Mouse (Mus musculus): ENCODE data around the gene Pdgfc. TPM values are rescaled to one million over a fixed set of nuclear protein-coding genes. Genes with fewer than 3 reads are reported as not detected.

Pdgfc gene
- total RNA-seq, 2 experiments from 2014 or later: not detected

DNA sequence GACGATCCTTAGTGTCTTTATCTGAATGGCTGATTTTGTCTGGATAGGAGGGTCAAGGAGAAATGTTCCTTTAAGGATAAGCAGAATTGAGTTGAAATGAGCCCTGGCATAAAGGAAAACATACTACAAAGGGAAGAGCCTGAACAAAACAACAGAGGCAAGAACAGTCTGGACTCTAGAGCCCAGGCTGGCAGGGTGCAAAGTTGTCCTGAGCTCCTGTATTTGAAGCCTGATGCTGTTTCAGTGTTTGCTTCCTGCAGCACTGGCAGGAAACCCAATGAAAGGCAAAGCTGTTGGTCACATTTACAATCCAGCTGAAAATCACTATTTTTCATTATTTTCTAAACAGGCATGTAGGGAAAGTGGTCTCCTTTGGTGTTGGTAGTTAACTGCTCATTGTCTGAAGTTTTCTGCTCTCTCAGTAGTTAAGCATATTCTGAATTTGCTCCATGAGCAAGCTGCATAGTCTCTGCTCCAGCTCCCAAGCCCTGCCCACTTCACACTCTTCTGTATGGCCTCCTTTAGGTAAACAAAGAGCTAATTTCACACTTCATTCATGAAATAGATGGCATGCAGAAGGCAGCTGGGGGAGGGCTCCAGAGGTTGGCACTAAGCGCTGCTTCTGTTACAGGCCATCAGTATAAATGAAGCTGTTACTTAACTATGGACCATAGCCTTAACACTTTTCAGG, 8.6 kb downstream of the Pdgfc start:
- no peak for ATAC-seq (replicated peaks; ENCODE audit: low FRiP score, low TSS enrichment, poor library complexity, severe bottlenecking)

DNA sequence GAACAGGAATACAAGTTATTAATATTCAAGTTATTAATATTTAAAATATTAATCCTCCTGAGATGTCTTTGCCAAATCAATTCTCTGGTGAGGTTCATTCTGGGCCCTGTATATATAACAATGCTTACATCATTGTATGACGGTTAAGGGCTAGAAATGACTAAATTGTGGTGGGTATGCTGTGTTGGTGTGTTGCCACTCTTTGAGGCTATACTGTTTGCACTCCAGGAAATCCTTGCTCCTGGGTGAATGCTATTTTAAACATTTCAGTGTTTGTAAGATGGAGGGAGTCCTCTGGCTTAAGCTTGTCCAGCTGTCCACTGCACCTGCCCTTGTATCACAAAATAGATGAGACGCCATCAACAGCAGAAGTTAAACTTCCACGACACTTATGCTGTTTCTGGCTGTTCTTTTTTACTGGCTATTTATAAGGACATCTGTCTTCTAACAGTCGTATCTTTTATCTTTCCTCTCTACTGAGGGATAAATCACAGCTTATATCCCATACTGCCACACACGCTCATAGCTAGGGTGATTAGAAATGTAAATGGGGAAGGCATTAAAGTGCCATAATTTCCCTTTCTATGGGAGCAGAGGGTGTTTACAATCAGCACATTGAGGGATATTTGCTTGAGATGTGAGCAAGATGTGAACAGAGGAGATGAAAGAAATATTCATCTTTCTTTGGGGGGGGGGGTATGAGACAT, 9.3 kb downstream of the Pdgfc start:
- no peak for ATAC-seq (replicated peaks; ENCODE audit: low FRiP score, low TSS enrichment, poor library complexity, severe bottlenecking)

DNA sequence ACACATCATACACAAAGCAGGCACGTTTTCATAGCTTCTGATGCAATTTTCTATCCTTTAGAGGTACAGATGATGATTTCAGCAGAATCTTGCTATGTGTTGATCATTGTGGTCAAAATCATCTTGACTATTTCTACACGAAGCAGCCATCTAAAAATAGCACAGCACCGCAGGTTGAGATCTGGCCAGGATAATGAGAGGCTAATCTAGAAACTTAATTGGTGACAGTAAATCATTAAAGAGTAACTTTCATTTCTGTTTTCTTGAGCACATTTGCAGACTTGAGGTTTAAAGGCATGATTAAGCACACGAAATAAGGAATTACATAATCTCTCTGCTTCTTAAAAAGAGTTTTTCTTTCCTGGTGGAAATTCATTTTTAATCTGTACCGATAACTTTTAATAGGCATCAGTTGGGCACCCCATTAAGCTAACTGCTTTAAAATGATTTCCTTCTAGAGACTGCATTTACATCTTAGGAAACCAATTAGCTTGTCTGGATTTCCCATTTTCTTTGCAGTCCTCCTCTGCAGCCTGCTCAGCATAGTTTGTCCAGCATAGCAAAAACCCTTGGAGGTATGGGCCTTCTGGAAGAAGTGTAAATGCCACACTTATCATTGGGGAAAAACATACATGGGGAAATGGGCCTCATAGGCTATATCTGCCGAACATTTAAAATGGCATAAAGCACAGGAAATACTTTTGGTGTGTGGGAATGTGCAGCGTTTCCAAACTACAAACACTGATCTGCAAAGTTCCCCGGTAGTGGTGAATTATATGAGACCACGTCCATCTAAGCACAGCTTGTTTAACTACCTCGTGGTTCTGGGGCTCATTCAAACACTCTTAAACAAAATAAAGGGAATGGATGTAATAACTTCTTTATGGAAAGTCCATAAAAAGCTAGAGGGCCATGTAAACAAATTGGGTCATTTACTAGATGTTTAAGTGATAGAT, 10.7 kb downstream of the Pdgfc start:
- no peak for ATAC-seq (replicated peaks; ENCODE audit: low FRiP score, low TSS enrichment, poor library complexity, severe bottlenecking)

DNA sequence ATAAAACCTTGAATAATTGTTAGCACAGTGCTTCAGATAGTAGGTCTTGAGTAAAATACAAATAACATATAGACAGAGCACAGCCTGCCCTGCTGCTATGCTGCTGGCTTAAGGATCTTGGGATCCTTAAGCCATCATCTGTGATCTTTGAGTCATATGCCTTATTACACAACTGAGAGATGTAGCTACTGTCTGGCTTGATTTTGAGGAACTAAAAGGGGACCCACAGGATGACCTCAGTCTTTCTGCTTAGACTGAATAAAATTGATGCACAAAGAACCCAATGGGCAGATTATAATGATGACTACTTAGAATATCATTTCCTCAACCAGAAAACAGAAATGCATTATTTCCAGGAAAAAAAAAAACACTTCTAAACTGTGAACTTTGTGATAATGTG, 15.3 kb downstream of the Pdgfc start:
- ATAC-seq (replicated peaks; ENCODE audit: low FRiP score, low TSS enrichment, poor library complexity, severe bottlenecking): no peak

DNA sequence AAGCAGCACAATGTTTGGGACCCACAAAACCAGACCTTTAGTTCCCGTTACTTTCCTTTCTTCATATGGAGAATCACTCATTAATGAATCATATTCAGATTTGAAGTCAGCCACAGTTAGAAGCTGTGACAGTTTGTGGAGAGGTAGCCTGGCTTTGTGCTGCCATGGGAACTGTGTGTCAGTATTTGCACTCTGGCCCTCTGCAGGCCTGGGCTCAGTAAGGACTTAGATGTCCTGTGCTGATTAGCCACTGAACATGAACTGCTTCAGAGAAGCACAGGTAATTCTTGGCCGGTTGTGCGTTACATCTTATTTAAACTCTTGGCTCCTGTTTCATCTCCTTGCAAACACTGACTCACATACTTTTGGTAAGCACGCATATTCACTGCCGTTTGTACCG, 16.2 kb downstream of the Pdgfc start:
- ATAC-seq (replicated peaks; ENCODE audit: low FRiP score, low TSS enrichment, poor library complexity, severe bottlenecking): no peak

DNA sequence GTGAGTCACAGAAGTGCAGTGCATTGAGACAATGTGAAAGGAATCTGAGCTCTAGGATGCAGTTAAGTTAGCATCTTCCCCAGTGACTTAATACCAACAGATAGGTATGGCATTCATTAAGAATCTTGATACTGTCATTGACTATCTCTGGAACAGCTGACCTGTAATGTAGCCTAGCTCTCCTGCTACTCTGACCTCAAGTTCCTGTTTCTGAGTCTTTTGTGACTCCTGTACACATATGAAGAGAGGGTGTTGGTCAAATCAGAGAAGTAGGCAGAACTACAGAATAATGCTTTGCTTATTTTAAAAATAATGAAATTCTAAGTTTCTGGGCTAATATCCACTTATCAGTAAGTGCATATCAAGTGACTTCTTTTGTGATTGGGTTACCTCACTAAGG, 17.9 kb downstream of the Pdgfc start:
- ATAC-seq (replicated peaks; ENCODE audit: low FRiP score, low TSS enrichment, poor library complexity, severe bottlenecking): no peak

DNA sequence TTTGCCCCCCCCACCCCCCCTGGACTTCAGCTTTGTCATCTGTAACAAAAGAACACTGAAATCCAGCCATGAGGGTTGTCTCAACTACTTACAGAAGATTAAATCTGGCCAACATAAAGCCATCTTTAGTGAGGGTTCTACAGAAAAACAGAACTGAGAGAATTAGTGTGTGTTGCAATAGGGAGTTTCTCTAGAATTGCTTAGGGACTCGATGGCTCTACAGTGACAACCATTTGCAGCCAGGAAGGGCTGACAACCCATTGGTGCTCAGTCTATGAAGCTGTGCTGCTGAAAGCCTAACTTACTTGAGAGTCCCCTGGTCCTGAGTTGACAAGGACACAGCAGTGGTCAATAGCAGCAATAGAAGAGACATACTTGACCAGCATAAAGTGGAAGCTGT, 21.5 kb downstream of the Pdgfc start:
- no peak for ATAC-seq (replicated peaks; ENCODE audit: low FRiP score, low TSS enrichment, poor library complexity, severe bottlenecking)

DNA sequence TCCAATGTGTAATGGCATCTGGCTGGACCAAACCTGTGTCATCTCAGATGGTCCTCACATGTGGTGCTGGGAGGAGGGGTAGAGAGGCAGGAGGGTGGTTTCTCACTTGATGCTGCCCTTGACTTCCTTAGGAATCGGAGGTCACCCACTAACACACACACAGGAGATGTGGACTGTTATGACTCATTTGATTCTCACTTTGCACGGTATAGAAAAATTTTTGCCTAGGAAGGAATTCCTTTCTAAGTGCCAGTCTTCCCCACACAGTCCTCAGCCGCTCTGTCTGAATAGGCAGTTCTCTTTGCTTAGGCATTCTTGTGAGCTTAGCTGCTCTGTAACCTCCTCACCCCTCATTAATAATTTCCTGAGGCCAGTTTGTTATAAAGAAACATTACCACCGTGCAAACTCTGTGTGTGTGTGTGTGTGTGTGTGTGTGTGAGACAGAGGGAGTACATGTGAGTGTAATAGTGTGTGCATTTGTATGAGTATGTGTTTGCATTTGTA, 22.4 kb downstream of the Pdgfc start:
- no peak for ATAC-seq (replicated peaks; ENCODE audit: low FRiP score, low TSS enrichment, poor library complexity, severe bottlenecking)

DNA sequence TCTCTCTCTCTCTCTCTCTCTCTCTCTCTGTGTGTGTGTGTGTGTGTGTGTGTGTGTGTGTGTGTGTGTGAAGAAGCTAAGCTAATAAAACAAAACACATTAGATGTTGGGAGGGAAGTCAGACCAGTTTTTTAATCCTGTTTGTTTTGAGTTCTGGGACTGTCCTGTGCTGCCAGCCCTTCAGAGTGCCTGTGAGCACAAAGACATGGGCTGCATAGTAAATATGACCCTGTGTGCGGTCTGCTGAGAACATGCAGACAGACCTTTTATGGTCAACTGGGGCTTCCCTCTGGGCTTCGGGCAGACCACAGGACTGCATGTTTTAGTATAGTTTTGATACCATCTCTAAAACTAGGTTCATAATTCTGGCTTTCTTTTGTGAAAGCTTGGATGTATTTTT, 32.3 kb downstream of the Pdgfc start:
- no peak for ATAC-seq (replicated peaks; ENCODE audit: low FRiP score, low TSS enrichment, poor library complexity, severe bottlenecking)

DNA sequence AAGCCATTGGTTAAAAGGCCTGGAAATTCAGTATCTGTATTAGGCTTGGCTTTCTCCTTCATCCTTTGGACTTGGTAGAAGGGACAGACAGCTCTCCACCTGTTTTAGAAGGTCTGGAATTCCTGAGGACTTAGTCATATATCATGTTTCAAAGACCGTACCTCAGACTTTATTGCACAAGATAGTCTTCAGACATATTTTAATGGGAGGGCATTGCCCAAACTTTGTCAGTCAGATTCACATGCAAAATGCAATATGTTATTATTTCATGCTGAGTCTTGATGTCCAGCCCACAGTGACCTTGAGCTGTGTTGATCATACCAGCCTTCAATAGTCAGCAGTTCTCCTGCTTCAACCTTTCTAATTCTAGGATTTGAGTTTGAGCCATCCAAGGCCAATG, 64.9 kb downstream of the Pdgfc start:
- no peak for ATAC-seq (replicated peaks; ENCODE audit: low FRiP score, low TSS enrichment, poor library complexity, severe bottlenecking)

DNA sequence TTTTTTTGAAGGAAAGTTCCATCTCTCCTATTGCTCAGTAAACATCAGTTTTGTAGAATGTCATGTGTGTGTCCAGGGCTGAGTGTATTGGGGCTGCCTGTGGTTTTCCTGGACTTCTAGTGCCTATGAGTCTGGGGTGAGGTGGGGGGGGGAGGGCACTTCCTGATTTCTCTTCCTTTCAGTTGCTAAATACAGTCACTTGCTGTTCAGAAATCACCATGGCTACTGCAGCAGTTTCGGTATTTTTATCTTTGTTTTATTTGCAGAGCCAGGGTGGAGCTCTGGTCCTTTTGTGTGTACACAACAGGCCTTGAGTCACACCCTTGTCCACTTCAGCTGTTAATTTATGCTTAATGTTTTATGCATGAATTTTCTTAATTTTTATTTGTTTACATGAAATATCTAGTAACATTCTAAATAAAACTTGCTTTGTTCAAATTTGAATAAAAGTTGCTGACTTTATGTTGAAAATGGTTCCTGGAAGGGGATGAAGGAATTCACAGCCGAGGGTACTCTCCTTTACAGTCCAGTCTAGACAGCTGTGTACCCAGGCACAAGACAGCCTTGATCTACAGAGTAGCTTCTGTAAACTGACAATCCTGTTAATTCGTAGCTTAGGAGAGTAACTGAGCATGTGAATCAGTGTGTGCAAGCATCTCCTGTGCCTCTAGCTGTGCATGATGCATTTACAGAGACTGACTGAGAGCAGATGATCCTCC, 66.1 kb downstream of the Pdgfc start:
- no peak for ATAC-seq (replicated peaks; ENCODE audit: low FRiP score, low TSS enrichment, poor library complexity, severe bottlenecking)

DNA sequence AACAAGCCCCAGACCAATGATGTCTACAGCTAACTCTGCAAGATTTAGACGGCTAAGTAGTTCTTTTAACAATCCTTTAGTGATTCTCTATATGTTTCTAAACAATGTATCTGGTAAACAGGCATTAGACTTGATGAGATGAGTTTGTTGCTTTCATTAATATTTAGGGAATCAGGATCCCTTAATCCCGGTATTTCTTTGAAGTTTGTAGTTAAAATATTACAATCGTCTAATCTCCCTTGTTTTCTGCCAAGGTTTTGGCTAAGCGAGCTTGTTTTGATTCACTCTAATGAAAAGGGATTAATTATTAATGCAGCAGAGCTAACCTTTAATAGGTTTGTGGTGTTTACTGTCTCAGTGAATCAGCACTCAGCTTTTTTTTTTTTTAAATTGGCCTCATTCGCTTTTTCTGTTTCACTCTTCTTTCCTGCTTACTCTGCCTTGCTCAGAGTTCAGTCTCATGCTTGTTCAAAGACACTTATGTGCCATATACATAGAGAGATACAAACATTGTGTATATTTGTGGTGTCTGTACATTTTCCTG, 66.7 kb downstream of the Pdgfc start:
- no peak for ATAC-seq (replicated peaks; ENCODE audit: low FRiP score, low TSS enrichment, poor library complexity, severe bottlenecking)

DNA sequence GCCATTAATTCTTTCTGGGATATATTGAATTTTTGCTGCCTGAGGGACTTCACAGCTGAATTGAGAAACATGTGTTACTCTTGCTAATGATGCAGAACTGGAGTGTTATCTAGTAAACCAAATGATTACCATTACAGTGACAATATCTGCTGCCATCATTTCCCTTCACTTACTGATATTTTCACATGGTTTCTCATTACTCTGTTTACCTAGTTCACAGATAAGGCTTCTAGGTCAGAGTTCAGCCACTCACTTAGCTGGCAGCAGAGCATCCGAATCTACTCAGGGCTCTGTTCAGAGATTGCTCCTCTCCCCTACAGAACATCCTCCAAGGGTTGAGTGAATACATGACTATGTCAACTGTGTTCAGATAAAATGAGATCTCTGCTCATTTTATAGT, 71.3 kb downstream of the Pdgfc start:
- ATAC-seq (replicated peaks; ENCODE audit: low FRiP score, low TSS enrichment, poor library complexity, severe bottlenecking): no peak

DNA sequence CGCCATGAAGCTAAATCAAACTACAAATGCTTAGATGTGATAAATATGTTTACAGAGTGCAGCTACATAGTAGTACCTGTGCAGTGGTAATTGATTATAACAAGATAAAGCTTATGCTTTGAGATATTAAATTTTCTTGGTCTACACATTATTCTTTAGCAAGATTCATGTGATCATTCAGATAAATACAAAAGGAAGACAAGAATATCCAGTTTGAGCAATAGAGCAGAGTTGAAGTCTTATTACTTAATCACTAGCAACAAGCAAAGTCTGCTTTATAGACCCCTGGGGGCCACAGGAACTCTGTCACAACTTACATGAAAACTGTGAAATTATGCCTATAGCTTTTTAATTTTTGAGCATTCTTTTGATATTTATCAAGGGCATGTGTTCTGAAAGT, 74.8 kb downstream of the Pdgfc start:
- ATAC-seq (replicated peaks; ENCODE audit: low FRiP score, low TSS enrichment, poor library complexity, severe bottlenecking): no peak

DNA sequence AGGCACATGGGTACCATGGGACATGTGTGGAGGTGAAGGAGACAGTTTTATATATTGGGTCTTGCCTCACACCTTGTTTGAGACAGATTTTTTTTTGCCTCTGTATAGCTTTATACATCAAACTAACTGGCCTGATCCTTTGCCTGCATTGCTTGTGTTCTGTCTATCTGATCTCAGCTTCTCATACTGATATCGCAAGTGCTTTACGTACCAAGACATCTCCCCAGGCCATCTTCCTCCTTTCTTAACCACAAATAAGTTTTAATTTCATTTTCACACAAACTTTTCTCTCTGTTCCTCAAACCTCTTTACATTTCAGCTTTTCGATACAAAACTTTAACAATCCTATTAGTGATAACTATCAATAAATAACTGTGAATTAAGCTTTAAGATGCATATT, 76.7 kb downstream of the Pdgfc start:
- ATAC-seq (replicated peaks; ENCODE audit: low FRiP score, low TSS enrichment, poor library complexity, severe bottlenecking): no peak

DNA sequence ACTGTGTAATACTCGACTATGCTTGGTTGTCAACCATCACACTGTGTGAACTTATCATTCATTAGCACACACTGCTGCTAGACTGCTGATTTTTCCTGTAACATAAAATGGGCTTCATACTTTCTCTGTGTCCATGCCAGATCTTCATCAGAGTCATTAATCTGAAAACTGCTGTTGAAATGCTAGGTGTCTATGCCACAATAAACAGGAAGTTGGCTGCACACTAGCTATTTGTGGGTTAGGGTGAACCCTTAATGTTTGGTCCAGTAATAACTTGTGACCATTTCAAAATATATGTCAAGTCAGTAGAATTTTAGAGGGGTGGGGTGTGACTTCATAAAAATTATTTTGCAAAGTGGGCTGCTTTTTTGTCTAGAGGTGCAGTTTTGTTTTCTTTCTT, 84.4 kb downstream of the Pdgfc start:
- ATAC-seq (replicated peaks; ENCODE audit: low FRiP score, low TSS enrichment, poor library complexity, severe bottlenecking): no peak

DNA sequence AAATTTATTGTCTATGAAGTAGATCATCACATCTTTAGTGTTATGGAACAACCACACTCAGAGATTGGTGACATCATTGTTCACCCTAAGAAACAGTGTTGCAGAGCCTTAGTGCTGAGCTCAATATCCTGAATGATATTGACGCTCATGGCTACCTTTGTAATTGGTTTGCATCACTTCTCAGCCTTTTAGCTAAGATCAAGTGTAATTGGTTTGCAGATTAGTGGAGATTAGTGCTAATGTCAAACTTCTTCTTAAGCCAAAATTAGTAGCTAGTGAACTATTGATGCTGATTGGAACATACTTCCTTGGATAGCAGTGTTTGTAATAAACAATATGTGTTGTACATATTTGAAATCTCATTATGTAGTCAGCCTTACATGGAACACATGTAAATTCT, 85.5 kb downstream of the Pdgfc start:
- ATAC-seq (replicated peaks; ENCODE audit: low FRiP score, low TSS enrichment, poor library complexity, severe bottlenecking): no peak

DNA sequence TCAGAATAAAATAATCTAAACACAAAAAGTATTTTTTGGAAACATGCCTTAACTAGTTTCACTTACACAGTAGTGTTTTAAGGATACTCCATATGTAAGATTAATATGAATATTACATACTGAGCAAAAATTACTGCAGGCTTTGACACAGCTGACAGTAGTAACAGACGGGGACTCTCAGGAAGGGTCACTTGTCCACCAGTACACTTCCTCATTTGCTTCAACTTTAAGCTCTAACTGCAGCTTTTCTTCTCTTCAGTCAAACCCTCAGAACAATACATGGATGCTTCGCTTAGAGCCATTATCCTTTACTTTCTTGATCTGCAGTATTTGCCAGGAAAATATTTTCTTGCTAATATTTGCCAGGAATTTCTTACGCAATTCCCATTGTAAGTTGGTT, 87.2 kb downstream of the Pdgfc start:
- ATAC-seq (replicated peaks; ENCODE audit: low FRiP score, low TSS enrichment, poor library complexity, severe bottlenecking): no peak

DNA sequence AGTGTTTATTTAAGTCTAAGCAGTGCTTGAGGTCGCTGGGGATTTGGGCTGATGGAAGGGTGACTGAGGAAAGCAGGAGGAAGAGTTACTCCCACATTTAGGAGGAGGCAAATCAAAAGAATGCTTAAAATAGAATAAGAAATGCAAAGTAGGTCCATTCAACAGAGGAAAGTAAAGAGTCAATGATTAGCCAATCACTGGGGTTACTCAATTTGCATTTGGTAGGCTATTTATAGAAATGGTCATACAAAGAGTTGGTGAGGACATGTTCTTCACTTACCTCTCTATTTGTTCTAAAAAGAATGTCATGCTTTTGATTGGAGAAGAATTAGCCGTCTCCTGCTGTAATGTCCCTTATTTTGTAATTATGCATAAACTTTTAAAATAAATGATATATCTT, 90.8 kb downstream of the Pdgfc start:
- ATAC-seq (replicated peaks; ENCODE audit: low FRiP score, low TSS enrichment, poor library complexity, severe bottlenecking): no peak
